27 mouse cellular contexts compared by ENCODE assay signal in the genomic region with DNA sequence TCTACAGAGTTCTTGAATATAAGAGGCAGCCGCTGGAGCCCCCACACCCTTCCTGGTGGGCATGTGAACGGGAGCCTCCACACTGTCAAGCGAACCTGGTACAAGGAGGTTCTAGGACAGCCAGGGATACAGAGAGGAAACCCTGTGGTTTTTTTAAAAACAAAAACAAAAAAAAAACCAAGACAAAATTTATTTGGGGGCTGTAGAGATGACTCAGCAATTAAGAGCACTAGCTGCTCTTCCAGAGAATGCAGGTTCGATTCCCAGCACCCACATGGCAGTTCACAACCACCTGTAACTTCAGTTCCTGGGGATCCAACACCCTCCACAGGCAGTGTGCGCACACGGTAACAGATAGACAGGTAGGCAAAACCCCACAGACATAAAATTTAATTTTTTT.
"Had no signal": no experiment of that assay in that cellular context is flagged by ENCODE, and none has a peak within 500 bp of the region (broad histone marks: within the 10 kb centered on the region; RNA-seq: fewer than 3 reads in every experiment).

No protein-coding gene starts in this region.

- H3K4me2 ChIP-seq: embryonic facial prominence, embryonic 12.5 days; embryonic facial prominence, embryonic 13.5 days; embryonic facial prominence, embryonic 15.5 days; forebrain, embryonic 12.5 days; forebrain, embryonic 13.5 days; forebrain, embryonic 15.5 days had no signal

- DNase-seq: cerebellum, adult 2 months; cerebellum, adult 8-10 months; cerebellum, adult 9-10 months; cerebellum, adult 9-11 months; cerebellum, postnatal 10 days; cerebellum, postnatal 14 days; cerebellum, postnatal 25 days; cerebellum, postnatal 36 days; embryo, embryonic 11 days; forebrain, postnatal 0 days; gastrocnemius, adult 2 months; gastrocnemius, postnatal 10 days; gastrocnemius, postnatal 14 days; gastrocnemius, postnatal 25 days; gastrocnemius, postnatal 36 days; heart, adult 18-20 months had no signal

- H3K4me1 ChIP-seq: embryonic facial prominence, embryonic 10.5 days; embryonic facial prominence, embryonic 12.5 days; embryonic facial prominence, embryonic 13.5 days; embryonic facial prominence, embryonic 15.5 days; forebrain, embryonic 10.5 days; forebrain, embryonic 12.5 days; forebrain, embryonic 13.5 days; forebrain, embryonic 15.5 days had no signal

- H3K27me3 ChIP-seq: embryonic facial prominence, embryonic 12.5 days; embryonic facial prominence, embryonic 13.5 days; embryonic facial prominence, embryonic 15.5 days; forebrain, embryonic 12.5 days; forebrain, embryonic 13.5 days; forebrain, embryonic 15.5 days had no signal

- H3K9me3 ChIP-seq: embryonic facial prominence, embryonic 10.5 days; embryonic facial prominence, embryonic 12.5 days; embryonic facial prominence, embryonic 13.5 days; embryonic facial prominence, embryonic 15.5 days; forebrain, embryonic 10.5 days; forebrain, embryonic 12.5 days; forebrain, embryonic 13.5 days; forebrain, embryonic 15.5 days had no signal

- H3K27ac ChIP-seq: embryonic facial prominence, embryonic 10.5 days; embryonic facial prominence, embryonic 12.5 days; embryonic facial prominence, embryonic 13.5 days; embryonic facial prominence, embryonic 15.5 days; forebrain, embryonic 10.5 days; forebrain, embryonic 12.5 days; forebrain, embryonic 13.5 days; forebrain, embryonic 15.5 days; gastrocnemius, adult 2 months had no signal

- H3K9ac ChIP-seq: embryonic facial prominence, embryonic 12.5 days; embryonic facial prominence, embryonic 13.5 days; embryonic facial prominence, embryonic 15.5 days; forebrain, embryonic 12.5 days; forebrain, embryonic 13.5 days; forebrain, embryonic 15.5 days; forebrain, postnatal 0 days had no signal

- ATAC-seq: forebrain, embryonic 13.5 days; forebrain, embryonic 14.5 days; forebrain, embryonic 15.5 days; forebrain, embryonic 16.5 days; forebrain, postnatal 0 days had no signal

- H3K4me3 ChIP-seq: embryonic facial prominence, embryonic 10.5 days; embryonic facial prominence, embryonic 12.5 days; embryonic facial prominence, embryonic 13.5 days; embryonic facial prominence, embryonic 15.5 days; erythroblast, embryonic 14.5 days; forebrain, embryonic 10.5 days; forebrain, embryonic 12.5 days; forebrain, embryonic 13.5 days; forebrain, embryonic 15.5 days; gastrocnemius, adult 2 months had no signal
